ENCODE assay signal across 19 mouse cellular contexts in the genomic region with DNA sequence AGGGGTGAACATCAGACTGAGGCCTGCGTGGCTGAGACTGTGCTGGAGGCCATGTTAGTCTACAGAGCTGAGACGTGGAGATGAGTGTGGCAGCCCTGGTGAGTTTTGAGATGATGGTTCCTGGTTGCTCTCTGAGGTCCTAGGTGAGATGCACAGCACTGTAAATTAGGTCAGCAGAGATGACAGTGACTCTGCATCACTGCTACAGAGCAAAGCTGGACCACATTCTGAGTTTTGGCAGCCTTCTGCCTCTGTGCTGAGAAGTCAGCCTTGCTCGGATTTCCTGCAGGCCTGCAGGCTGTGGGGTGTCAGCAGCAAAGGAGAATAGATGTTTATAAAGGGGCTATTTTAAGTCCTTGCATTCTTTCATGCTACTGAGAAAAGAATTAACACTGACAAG. TPM values are rescaled to one million over a fixed set of nuclear protein-coding genes. Genes with fewer than 3 reads are reported as not detected.
DNase-seq lines count a peak whose midpoint lies in the region; ATAC-seq and TF ChIP-seq lines count a peak whose summit lies in the region.
"Had no signal": no experiment of that assay in that cellular context is flagged by ENCODE, and none has a peak within 500 bp of the region (broad histone marks: within the 10 kb centered on the region; RNA-seq: fewer than 3 reads in every experiment).

No protein-coding gene starts in this region.

- no peak overlapping the region for H3K4me3 ChIP-seq in intestine, embryonic 15.5 days (replicated peaks)
- H3K4me3 ChIP-seq in intestine, postnatal 0 days (ENCODE audit: low read depth, low read length): no peak overlapping the region
- no peak overlapping the region for H3K4me3 ChIP-seq in olfactory bulb, adult 2 months (ENCODE audit: insufficient read depth, low read depth, low read length)
- H3K4me3 ChIP-seq: embryonic facial prominence, embryonic 12.5 days; hindbrain, embryonic 15.5 days; limb, embryonic 13.5 days; liver, embryonic 15.5 days had no signal

- DNase-seq in cerebellum, adult 11 months: peak; percentile 39
- DNase-seq in cerebellum, adult 8-10 months: peak; percentile 47
- DNase-seq in B cell, adult 2 months: no peak
- no peak for DNase-seq in right cerebral cortex, postnatal 36 days (ENCODE audit: low spot score in 2 of 2)
- DNase-seq: adrenal gland, postnatal 25 days; midbrain, embryonic 14.5 days; right cerebral cortex, postnatal 14 days; thymus, adult 18-20 months had no signal

- H3K27ac ChIP-seq in intestine, embryonic 15.5 days: peak overlapping the region; percentile 44
- no peak overlapping the region for H3K27ac ChIP-seq in intestine, postnatal 0 days (ENCODE audit: low read depth, low read length)
- H3K27ac ChIP-seq in olfactory bulb, adult 2 months (ENCODE audit: insufficient read depth, low read depth, low read length): peak overlapping the region; percentile 92
- H3K27ac ChIP-seq: embryonic facial prominence, embryonic 12.5 days; hindbrain, embryonic 15.5 days; limb, embryonic 13.5 days; liver, embryonic 15.5 days; macrophage had no signal

- WGBS in intestine, embryonic 15.5 days: 75% methylated on average over 3 of the region's 3 CpGs
- WGBS in intestine, postnatal 0 days: 82% methylated on average over 3 of the region's 3 CpGs
- WGBS in olfactory bulb, adult 2 months: 22% methylated on average over 3 of the region's 3 CpGs

- peaks cover 42% of the 10 kb centered on the region for H3K36me3 ChIP-seq in intestine, embryonic 15.5 days
- peaks cover 87% of the 10 kb centered on the region for H3K36me3 ChIP-seq in intestine, postnatal 0 days (ENCODE audit: control insufficient read depth, insufficient read depth)

- TF ChIP-seq CTCF in intestine, postnatal 0 days (IDR thresholded peaks at IDR 0.05; ENCODE audit: low read depth): no peak
- TF ChIP-seq CTCF in olfactory bulb, adult 2 months (IDR thresholded peaks at IDR 0.05; ENCODE audit: insufficient read depth, low read depth, low read length): no peak

- no peak for TF ChIP-seq POLR2A in olfactory bulb, adult 2 months (IDR thresholded peaks at IDR 0.05; ENCODE audit: insufficient read depth, low read depth, low read length)

- H3K4me2 ChIP-seq in intestine, embryonic 15.5 days (replicated peaks): no peak overlapping the region
- no peak overlapping the region for H3K4me2 ChIP-seq in intestine, postnatal 0 days (replicated peaks; ENCODE audit: low read depth)
- H3K4me2 ChIP-seq: embryonic facial prominence, embryonic 12.5 days; hindbrain, embryonic 15.5 days; limb, embryonic 13.5 days; liver, embryonic 15.5 days had no signal

- H3K27me3 ChIP-seq in intestine, embryonic 15.5 days (replicated peaks): no peaks in the 10 kb centered on the region
- no peaks in the 10 kb centered on the region for H3K27me3 ChIP-seq in intestine, postnatal 0 days (replicated peaks; ENCODE audit: control insufficient read depth, insufficient read depth, low read length)
- H3K27me3 ChIP-seq: embryonic facial prominence, embryonic 12.5 days; hindbrain, embryonic 15.5 days; limb, embryonic 13.5 days; liver, embryonic 15.5 days had no signal

- no peak overlapping the region for H3K9ac ChIP-seq in intestine, embryonic 15.5 days
- H3K9ac ChIP-seq in intestine, postnatal 0 days (ENCODE audit: low read depth, low read length): no peak overlapping the region
- H3K9ac ChIP-seq: embryonic facial prominence, embryonic 12.5 days; hindbrain, embryonic 15.5 days; limb, embryonic 13.5 days; liver, embryonic 15.5 days had no signal

- H3K4me1 ChIP-seq in intestine, embryonic 15.5 days (replicated peaks): no peaks in the 10 kb centered on the region
- no peaks in the 10 kb centered on the region for H3K4me1 ChIP-seq in intestine, postnatal 0 days (replicated peaks; ENCODE audit: control insufficient read depth, insufficient read depth, low read length)
- H3K4me1 ChIP-seq in olfactory bulb, adult 2 months (ENCODE audit: control insufficient read depth, insufficient read depth, low read length): peaks cover 11% of the 10 kb centered on the region
- H3K4me1 ChIP-seq: embryonic facial prominence, embryonic 12.5 days; hindbrain, embryonic 15.5 days; limb, embryonic 13.5 days had no signal

- peak; percentile 45 for ATAC-seq in intestine, embryonic 15.5 days
- ATAC-seq in intestine, postnatal 0 days: no peak
- ATAC-seq: CD4-positive, CD25-positive, alpha-beta regulatory T cell, adult 4 months had no signal

- no peaks in the 10 kb centered on the region for H3K9me3 ChIP-seq in intestine, embryonic 15.5 days
- no peaks in the 10 kb centered on the region for H3K9me3 ChIP-seq in intestine, postnatal 0 days (ENCODE audit: control insufficient read depth)
- H3K9me3 ChIP-seq: embryonic facial prominence, embryonic 12.5 days; hindbrain, embryonic 15.5 days; limb, embryonic 13.5 days; liver, embryonic 15.5 days had no signal

RNA-seq across cellular contexts. Expression of a gene that starts 12.5 kb away (rescaled TPM):
- 2.8 and 3.5 TPM in 2 replicates for polyA plus RNA-seq in intestine, embryonic 15.5 days (2015; fragmentation: Nextera tagmentation; extraction: Ambion mirVana)
- polyA plus RNA-seq in intestine, postnatal 0 days (2015; fragmentation: Nextera tagmentation; extraction: Ambion mirVana): 8.0 and 12.4 TPM in 2 replicates
- polyA plus RNA-seq in olfactory bulb, adult 2 months (2012; ENCODE audit: insufficient read depth, insufficient read length, low replicate concordance, missing spikeins): not detected in 2 replicates
- polyA plus RNA-seq: embryonic facial prominence, embryonic 12.5 days; gonadal fat pad, adult 2 months; kidney, embryonic 14.5 days; limb, embryonic 13.5 days had no signal

RNA-seq across cellular contexts. Expression of a gene that starts 12.5 kb away (rescaled TPM):
- 41.1 and 46.9 TPM in 2 replicates for polyA plus RNA-seq in intestine, embryonic 15.5 days (2015; fragmentation: Nextera tagmentation; extraction: Ambion mirVana)
- polyA plus RNA-seq in intestine, postnatal 0 days (2015; fragmentation: Nextera tagmentation; extraction: Ambion mirVana): 34.9 and 40.9 TPM in 2 replicates
- not detected in 2 replicates for polyA plus RNA-seq in olfactory bulb, adult 2 months (2012; ENCODE audit: insufficient read depth, insufficient read length, low replicate concordance, missing spikeins)

RNA-seq across cellular contexts. Expression of a gene that starts 49.3 kb away (rescaled TPM):
- polyA plus RNA-seq in intestine, embryonic 15.5 days (2015; fragmentation: Nextera tagmentation; extraction: Ambion mirVana): 1.1 and 1.9 TPM in 2 replicates
- 7.5 and 7.9 TPM in 2 replicates for polyA plus RNA-seq in intestine, postnatal 0 days (2015; fragmentation: Nextera tagmentation; extraction: Ambion mirVana)
- polyA plus RNA-seq in olfactory bulb, adult 2 months (2012; ENCODE audit: insufficient read depth, insufficient read length, low replicate concordance, missing spikeins): not detected in 2 replicates
- polyA plus RNA-seq: CD4-positive, CD25-positive, alpha-beta regulatory T cell, adult 4 months; hindbrain, embryonic 15.5 days; liver, embryonic 15.5 days; macrophage; midbrain, embryonic 14.5 days had no signal

Comparison
In these comparisons a context has a peak if more than half of its experiments do, and no peak if none do; other contexts are left out.
1. DNase-seq: peak in cerebellum, adult 11 months (single experiment) and cerebellum, adult 8-10 months (single experiment); none in B cell, adult 2 months (0 of 2) and right cerebral cortex, postnatal 36 days (0 of 2).
2. RNA of a gene that starts 12.5 kb away (polyA plus RNA-seq): 41.1 to 46.9 TPM in intestine, embryonic 15.5 days and 34.9 to 40.9 TPM in intestine, postnatal 0 days; not detected in olfactory bulb, adult 2 months; every median in the first group is over 10 times any median in the second.